Mouse (Mus musculus) ES-Bruce4 (cell line): ENCODE data around the gene Asb2. TPM values are rescaled to one million over a fixed set of nuclear protein-coding genes. Genes with fewer than 3 reads are reported as not detected.

Experiments used
- H3K27ac ChIP-seq: 2 replicates; pipeline ENCODE4 v1.5.1; 2012; ENCODE audit warnings: low read length, inconsistent platforms; ENCODE audit not compliant: insufficient read depth
- H3K27me3 ChIP-seq: 2 replicates; pipeline ENCODE4 v1.6.1; 2012; ENCODE audit warnings: mild to moderate bottlenecking, low read length, inconsistent platforms; ENCODE audit not compliant: control insufficient read depth, poor library complexity, insufficient read depth, severe bottlenecking
- H3K36me3 ChIP-seq: 2 replicates; pipeline ENCODE4 v1.6.1; 2012; ENCODE audit warnings: inconsistent platforms, mild to moderate bottlenecking, low read length, moderate library complexity; ENCODE audit not compliant: control insufficient read depth, poor library complexity, insufficient read depth, severe bottlenecking
- H3K4me1 ChIP-seq: one replicate; pipeline ENCODE4 v1.8.1; 2011; ENCODE audit warnings: low read length; ENCODE audit not compliant: control insufficient read depth, insufficient read depth
- H3K4me3 ChIP-seq: 2 replicates; pipeline ENCODE4 v1.5.1; 2011; ENCODE audit warnings: low read depth, mild to moderate bottlenecking, low read length
- H3K9ac ChIP-seq: 2 replicates; pipeline ENCODE4 v1.6.1; 2012; ENCODE audit warnings: low read depth, mild to moderate bottlenecking, inconsistent platforms; ENCODE audit not compliant: poor library complexity, severe bottlenecking
- H3K9me3 ChIP-seq: replicated peaks from 2 replicates; pipeline ENCODE4 v1.6.1; 2012; ENCODE audit warnings: mild to moderate bottlenecking, low read length, inconsistent platforms; ENCODE audit not compliant: control insufficient read depth, poor library complexity, insufficient read depth, severe bottlenecking
- CTCF ChIP-seq: IDR thresholded peaks from one replicate; pipeline ENCODE4 v1.8.1; 2011; ENCODE audit warnings: low read depth, low read length
- EP300 ChIP-seq: IDR thresholded peaks from 2 replicates; pipeline ENCODE4 v1.6.1; 2011; ENCODE audit warnings: low read depth, low read length; ENCODE audit not compliant: insufficient read depth
- POLR2A ChIP-seq: IDR thresholded peaks from one replicate; pipeline ENCODE4 v1.8.1; 2011; ENCODE audit warnings: low read length; ENCODE audit not compliant: insufficient read depth
- polyA plus RNA-seq: library from polyadenylated mRNA; stranded (reverse); fragments of >200 nt; gene quantifications from 2 replicates; pipeline ENCODE4 v1.2.4, GENCODE M21; 2011; ENCODE audit warnings: low read depth; ENCODE audit not compliant: missing spikeins, insufficient read depth, insufficient read length

Gene Asb2
- polyA plus RNA-seq, 1 experiment: not detected

DNA sequence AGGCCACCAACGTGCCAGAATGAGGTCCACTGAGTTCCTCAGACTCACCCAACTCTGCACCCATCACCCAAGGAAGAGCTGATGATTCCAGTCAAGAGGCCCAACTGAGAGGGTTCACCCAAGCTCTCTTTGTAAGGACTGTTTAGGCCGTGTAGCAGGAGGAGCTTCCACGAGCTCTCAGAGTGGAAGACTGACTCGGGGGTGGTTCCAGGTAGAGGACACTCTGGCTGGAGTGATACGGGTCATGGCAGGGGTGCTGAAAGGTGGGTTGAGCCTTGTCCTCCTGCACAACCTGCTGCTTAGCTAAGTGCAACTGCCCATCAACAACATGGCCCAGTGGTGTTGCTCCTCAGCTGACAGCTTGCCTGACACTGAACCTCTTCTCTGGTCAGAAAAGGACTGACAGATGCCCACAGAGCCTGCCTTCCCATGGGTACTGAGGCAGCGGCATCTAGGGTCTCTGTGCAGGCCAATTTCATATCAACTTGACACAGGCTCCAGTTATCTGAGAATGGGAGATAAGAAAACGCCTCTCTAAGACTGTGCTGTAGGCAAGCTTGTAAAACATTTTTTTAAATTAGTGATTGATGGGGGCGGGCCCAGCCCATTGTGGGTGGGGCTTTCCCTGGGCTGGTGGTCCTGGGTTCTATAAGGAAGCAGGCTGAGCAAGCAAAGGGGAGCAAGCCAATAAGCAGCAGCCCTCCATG, 17.9 kb upstream of the Asb2 start:
- Histone ChIP-seq H3K4me3 (no peak overlapping the region), H3K9ac (no peak overlapping the region), H3K36me3 (no peaks in the 10 kb centered on the region), H3K27ac (no peak overlapping the region), H3K4me1 (no peaks in the 10 kb centered on the region), H3K9me3 (no peaks in the 10 kb centered on the region), H3K27me3 (no peaks in the 10 kb centered on the region)
- no peak for TF ChIP-seq CTCF

DNA sequence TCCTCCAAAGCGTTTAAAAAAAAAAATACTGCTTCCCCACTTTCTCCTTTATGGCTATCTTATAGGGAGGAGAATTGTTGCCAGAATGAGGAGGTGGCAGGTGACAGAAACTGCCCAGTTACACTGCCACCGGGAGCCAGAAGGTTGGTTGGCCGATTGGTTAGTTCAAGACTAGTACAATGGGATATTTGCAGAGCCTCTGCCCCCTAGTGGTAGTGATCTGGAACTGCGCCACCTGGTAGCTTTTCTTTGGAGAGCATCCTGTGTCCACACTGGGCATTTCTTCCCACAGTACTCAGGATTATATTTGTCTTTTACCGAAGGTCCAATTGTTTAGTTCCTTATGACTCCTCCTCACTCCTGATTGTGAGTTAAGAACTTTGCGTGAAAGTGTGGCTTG, 15.9 kb upstream of the Asb2 start:
- no peaks in the 10 kb centered on the region for H3K27me3 ChIP-seq
- H3K27ac ChIP-seq: no peak overlapping the region
- TF ChIP-seq CTCF (peak; percentile 71), EP300 (no peak)
- H3K4me3 ChIP-seq: no peak overlapping the region
- H3K36me3 ChIP-seq: no peaks in the 10 kb centered on the region
- H3K9me3 ChIP-seq: no peaks in the 10 kb centered on the region
- no peak overlapping the region for H3K9ac ChIP-seq
- H3K4me1 ChIP-seq: no peaks in the 10 kb centered on the region

GRCm38 (mm10) chr12:103370861-103371260, 15.1 kb upstream of the Asb2 start:
- H3K4me1 ChIP-seq: no peaks in the 10 kb centered on the region
- H3K27ac ChIP-seq: no peak overlapping the region
- no peaks in the 10 kb centered on the region for H3K36me3 ChIP-seq
- H3K9ac ChIP-seq: no peak overlapping the region
- no peaks in the 10 kb centered on the region for H3K9me3 ChIP-seq
- TF ChIP-seq EP300 (no peak), POLR2A (no peak), CTCF (no peak)
- no peak overlapping the region for H3K4me3 ChIP-seq
- no peaks in the 10 kb centered on the region for H3K27me3 ChIP-seq

GRCm38 (mm10) chr12:103368777-103369176, 13.0 kb upstream of the Asb2 start:
- Histone ChIP-seq H3K27ac (no peak overlapping the region), H3K9ac (no peak overlapping the region), H3K27me3 (no peaks in the 10 kb centered on the region), H3K36me3 (no peaks in the 10 kb centered on the region), H3K9me3 (no peaks in the 10 kb centered on the region), H3K4me3 (no peak overlapping the region), H3K4me1 (no peaks in the 10 kb centered on the region)
- TF ChIP-seq POLR2A (no peak), CTCF (no peak), EP300 (no peak)

- Histone ChIP-seq H3K4me3 (no peak overlapping the region), H3K9me3 (no peaks in the 10 kb centered on the region), H3K36me3 (no peaks in the 10 kb centered on the region), H3K4me1 (no peaks in the 10 kb centered on the region), H3K9ac (no peak overlapping the region), H3K27ac (no peak overlapping the region), H3K27me3 (no peaks in the 10 kb centered on the region)
- no peak for TF ChIP-seq POLR2A
- TF ChIP-seq EP300: no peak
- TF ChIP-seq CTCF: no peak
These were observed 12.5 kb upstream of the Asb2 start for GRCm38 (mm10) chr12:103368326-103368669.

GRCm38 (mm10) chr12:103367620-103368325, 12.0 kb upstream of the Asb2 start:
- Histone ChIP-seq H3K4me1 (no peaks in the 10 kb centered on the region), H3K9ac (no peak overlapping the region), H3K27ac (no peak overlapping the region), H3K27me3 (no peaks in the 10 kb centered on the region), H3K36me3 (no peaks in the 10 kb centered on the region), H3K4me3 (peak overlapping the region; percentile 21; the same call in 1 of the 2 replicates), H3K9me3 (no peaks in the 10 kb centered on the region)
- TF ChIP-seq EP300 (no peak), CTCF (peak; percentile 63)
